Mouse (Mus musculus): ENCODE measurements around the gene Kcnip2.

DNA sequence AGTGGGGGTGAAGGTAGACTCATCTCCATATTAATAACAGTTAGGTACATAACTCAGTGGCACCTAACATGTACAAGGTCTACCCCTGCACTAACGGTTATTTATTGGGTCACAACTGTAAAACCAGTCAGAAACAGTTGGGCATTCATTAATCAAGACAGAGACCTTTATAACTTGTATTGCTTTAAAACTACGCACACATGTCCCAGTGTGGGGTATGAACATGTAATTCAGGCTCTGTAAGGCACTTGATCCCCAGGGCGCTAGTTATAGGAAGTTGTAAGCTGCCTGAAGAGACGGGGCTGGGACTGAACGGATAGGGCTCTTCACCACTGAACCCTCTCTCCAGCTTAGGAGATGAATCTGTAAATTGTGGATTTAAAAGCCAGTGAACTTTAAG lies 57.2 kb downstream of the Kcnip2 start:
- TF ChIP-seq CTCF (IDR thresholded peaks at IDR 0.05; ENCODE audit: control insufficient read depth, insufficient read depth, low read length) (no peak), POLR2A (IDR thresholded peaks at IDR 0.05; ENCODE audit: borderline replicate concordance, control insufficient read depth, low read depth, low read length) (no peak)

Measured in bone marrow, adult 2 months (tissue).